Comparison of ENCODE assay signal across 35 mouse cellular contexts in genomic region chr7:140717155-140718055, GRCm38 (mm10). TPM values are rescaled to one million over a fixed set of nuclear protein-coding genes. Genes with fewer than 3 reads are reported as not detected.
A peak's percentile ranks its signal among the peaks of the same experiment; 100 is the strongest.
DNase-seq lines count a peak whose midpoint lies in the region; ATAC-seq and TF ChIP-seq lines count a peak whose summit lies in the region.
"Had no signal": no experiment of that assay in that cellular context is flagged by ENCODE, and none has a peak within 500 bp of the region (broad histone marks: within the 10 kb centered on the region; RNA-seq: fewer than 3 reads in every experiment).

No protein-coding gene starts in this region.

- 75% methylated on average over 7 of the region's 7 CpGs for WGBS in kidney, adult 2 months
- 78% methylated on average over 7 of the region's 7 CpGs for WGBS in kidney, embryonic 16.5 days
- WGBS in liver, postnatal 0 days (ENCODE audit: insufficient replicate concordance): 63% methylated on average over 7 of the region's 7 CpGs
- WGBS in liver, embryonic 11.5 days: 69% methylated on average over 7 of the region's 7 CpGs
- 86% methylated on average over 7 of the region's 7 CpGs for WGBS in thymus, adult 2 months

- H3K36me3 ChIP-seq in kidney, adult 2 months (ENCODE audit: control insufficient read depth, insufficient read depth, low read length): no peaks in the 10 kb centered on the region
- H3K36me3 ChIP-seq in kidney, embryonic 16.5 days (ENCODE audit: insufficient read depth, low read length): no peaks in the 10 kb centered on the region
- H3K36me3 ChIP-seq in liver, postnatal 0 days (replicated peaks; ENCODE audit: insufficient read depth, low read length): no peaks in the 10 kb centered on the region
- no peaks in the 10 kb centered on the region for H3K36me3 ChIP-seq in liver, embryonic 11.5 days (ENCODE audit: control insufficient read depth, insufficient read depth, low read length)
- no peaks in the 10 kb centered on the region for H3K36me3 ChIP-seq in thymus, adult 2 months (ENCODE audit: control insufficient read depth, insufficient read depth, low read length)
- H3K36me3 ChIP-seq: embryonic facial prominence, embryonic 10.5 days; forebrain, embryonic 10.5 days; heart, embryonic 12.5 days; hindbrain, embryonic 12.5 days; midbrain, embryonic 10.5 days; neural tube, embryonic 13.5 days had no signal

- H3K27me3 ChIP-seq in kidney, adult 2 months (replicated peaks; ENCODE audit: control insufficient read depth, insufficient read depth, low read length): no peaks in the 10 kb centered on the region; the same call in 1 of the 2 replicates
- H3K27me3 ChIP-seq in kidney, embryonic 16.5 days (ENCODE audit: insufficient read depth, low read length): no peaks in the 10 kb centered on the region
- H3K27me3 ChIP-seq in liver, postnatal 0 days (ENCODE audit: insufficient read depth, low read length): no peaks in the 10 kb centered on the region
- no peaks in the 10 kb centered on the region for H3K27me3 ChIP-seq in liver, embryonic 11.5 days (replicated peaks; ENCODE audit: control insufficient read depth, insufficient read depth, low read length)
- H3K27me3 ChIP-seq in thymus, adult 2 months (ENCODE audit: control insufficient read depth, insufficient read depth, low read length): no peaks in the 10 kb centered on the region
- H3K27me3 ChIP-seq: heart, embryonic 12.5 days; hindbrain, embryonic 12.5 days; neural tube, embryonic 13.5 days had no signal

- no peaks in the 10 kb centered on the region for H3K4me1 ChIP-seq in kidney, adult 2 months (ENCODE audit: control insufficient read depth, insufficient read depth, low read length)
- H3K4me1 ChIP-seq in kidney, embryonic 16.5 days (ENCODE audit: insufficient read depth, low read length): no peaks in the 10 kb centered on the region
- H3K4me1 ChIP-seq in liver, postnatal 0 days (ENCODE audit: insufficient read depth): peaks cover 14% of the 10 kb centered on the region
- H3K4me1 ChIP-seq in liver, embryonic 11.5 days (replicated peaks; ENCODE audit: control insufficient read depth, insufficient read depth, low read length): no peaks in the 10 kb centered on the region
- no peaks in the 10 kb centered on the region for H3K4me1 ChIP-seq in thymus, adult 2 months (replicated peaks; ENCODE audit: control insufficient read depth, insufficient read depth, low read length)
- H3K4me1 ChIP-seq: embryonic facial prominence, embryonic 10.5 days; forebrain, embryonic 10.5 days; heart, embryonic 12.5 days; hindbrain, embryonic 12.5 days; midbrain, embryonic 10.5 days; neural tube, embryonic 13.5 days had no signal

- intact Hi-C loops in heart, postnatal 10 days (cut with DNase I): no loop called here

- no peak overlapping the region for H3K4me3 ChIP-seq in kidney, adult 2 months (ENCODE audit: insufficient read depth, low read depth, low read length)
- H3K4me3 ChIP-seq in kidney, embryonic 16.5 days (ENCODE audit: low read length): no peak overlapping the region
- no peak overlapping the region for H3K4me3 ChIP-seq in liver, postnatal 0 days (ENCODE audit: low read depth, low read length)
- H3K4me3 ChIP-seq in liver, embryonic 11.5 days (ENCODE audit: low read depth, low read length): no peak overlapping the region
- no peak overlapping the region for H3K4me3 ChIP-seq in thymus, adult 2 months (ENCODE audit: control insufficient read depth, insufficient read depth, low read length)
- H3K4me3 ChIP-seq: embryonic facial prominence, embryonic 10.5 days; forebrain, embryonic 10.5 days; gastrocnemius, adult 2 months; heart, embryonic 12.5 days; hindbrain, embryonic 12.5 days; midbrain, embryonic 10.5 days; myocyte; neural tube, embryonic 13.5 days had no signal

- no peak overlapping the region for H3K4me2 ChIP-seq in kidney, embryonic 16.5 days (replicated peaks; ENCODE audit: low read depth, low read length)
- H3K4me2 ChIP-seq in liver, postnatal 0 days (ENCODE audit: low read depth, low read length): no peak overlapping the region
- H3K4me2 ChIP-seq in liver, embryonic 11.5 days: no peak overlapping the region
- H3K4me2 ChIP-seq: heart, embryonic 12.5 days; hindbrain, embryonic 12.5 days; neural tube, embryonic 13.5 days had no signal

- no peak for TF ChIP-seq POLR2A in kidney, adult 2 months (IDR thresholded peaks at IDR 0.05; ENCODE audit: low read depth, low read length)
- TF ChIP-seq POLR2A in thymus, adult 2 months (IDR thresholded peaks at IDR 0.05; ENCODE audit: control insufficient read depth, extremely low read depth, insufficient read depth, low read length, poor library complexity): no peak

- H3K27ac ChIP-seq in kidney, adult 2 months (ENCODE audit: insufficient read depth, low read depth, low read length): no peak overlapping the region
- no peak overlapping the region for H3K27ac ChIP-seq in kidney, embryonic 16.5 days (ENCODE audit: low read length)
- H3K27ac ChIP-seq in liver, postnatal 0 days (ENCODE audit: low read depth): peak overlapping the region; percentile 62
- H3K27ac ChIP-seq in liver, embryonic 11.5 days (ENCODE audit: low read depth, low read length): no peak overlapping the region
- H3K27ac ChIP-seq in thymus, adult 2 months (ENCODE audit: control insufficient read depth, insufficient read depth, low read length): no peak overlapping the region
- H3K27ac ChIP-seq: embryonic facial prominence, embryonic 10.5 days; forebrain, embryonic 10.5 days; gastrocnemius, adult 2 months; hindbrain, embryonic 12.5 days; kidney, postnatal 0 days; midbrain, embryonic 10.5 days; neural tube, embryonic 13.5 days had no signal

- ATAC-seq in kidney, embryonic 16.5 days (ENCODE audit: low FRiP score, low TSS enrichment): no peak
- ATAC-seq in liver, postnatal 0 days: peak; percentile 62
- ATAC-seq in liver, embryonic 11.5 days (replicated peaks; ENCODE audit: low FRiP score): no peak
- ATAC-seq: forebrain, embryonic 16.5 days; intestine, postnatal 0 days; midbrain, embryonic 16.5 days had no signal

- no peak for TF ChIP-seq CTCF in kidney, adult 2 months (conservative IDR thresholded peaks at IDR 0.05; ENCODE audit: insufficient read depth, insufficient read length, low read depth, low read length)
- no peak for TF ChIP-seq CTCF in liver, postnatal 0 days (IDR thresholded peaks at IDR 0.05; ENCODE audit: low read depth)
- TF ChIP-seq CTCF in thymus, adult 2 months (IDR thresholded peaks at IDR 0.05; ENCODE audit: borderline replicate concordance, control insufficient read depth, extremely low read depth, insufficient read depth, low read length, poor library complexity): no peak

- peak; percentile 57 for TF ChIP-seq EP300 in liver, postnatal 0 days (IDR thresholded peaks at IDR 0.05; ENCODE audit: low read depth)

- H3K9me3 ChIP-seq in kidney, embryonic 16.5 days (ENCODE audit: low read length): no peaks in the 10 kb centered on the region
- no peaks in the 10 kb centered on the region for H3K9me3 ChIP-seq in liver, postnatal 0 days (ENCODE audit: low read length)
- H3K9me3 ChIP-seq in liver, embryonic 11.5 days (ENCODE audit: control insufficient read depth, low read length): no peaks in the 10 kb centered on the region
- H3K9me3 ChIP-seq: embryonic facial prominence, embryonic 10.5 days; forebrain, embryonic 10.5 days; heart, embryonic 12.5 days; hindbrain, embryonic 12.5 days; midbrain, embryonic 10.5 days; neural tube, embryonic 13.5 days had no signal

- H3K9ac ChIP-seq in kidney, embryonic 16.5 days (replicated peaks; ENCODE audit: low read length): no peak overlapping the region
- no peak overlapping the region for H3K9ac ChIP-seq in liver, postnatal 0 days (replicated peaks)
- no peak overlapping the region for H3K9ac ChIP-seq in liver, embryonic 11.5 days (ENCODE audit: low read depth, low read length)
- H3K9ac ChIP-seq: heart, embryonic 12.5 days; hindbrain, embryonic 12.5 days; neural tube, embryonic 13.5 days had no signal

- DNase-seq in kidney, adult 2 months: peak; percentile 27
- peak; percentile 31 for DNase-seq in liver, postnatal 0 days
- no peak for DNase-seq in liver, embryonic 11.5 days (ENCODE audit: low spot score)
- peak; percentile 60 for DNase-seq in adrenal gland, postnatal 14 days
- DNase-seq in brain, adult 2 months (ENCODE audit: low read depth, low spot score): peak; percentile 54
- DNase-seq in heart, postnatal 10 days: no peak
- DNase-seq in thymus, adult 2 months: no peak
- DNase-seq: cerebellum, postnatal 10 days; gastrocnemius, adult 2 months; lung, postnatal 10 days; thymus, postnatal 25 days had no signal

RNA-seq across cellular contexts. Expression of gene Olfr541, which starts 20.3 kb away (rescaled TPM):
- not detected in 2 replicates for polyA plus RNA-seq in kidney, adult 2 months (2012; rRNA removed)
- polyA plus RNA-seq in kidney, embryonic 16.5 days (2015; fragmentation: Nextera tagmentation; extraction: Ambion mirVana): not detected in 2 replicates
- polyA plus RNA-seq in liver, postnatal 0 days (2015; fragmentation: Nextera tagmentation; extraction: Ambion mirVana): not detected in 2 replicates
- not detected in 2 replicates for polyA plus RNA-seq in liver, embryonic 11.5 days (2014; fragmentation: Nextera tagmentation; extraction: Ambion mirVana)
- not detected in 2 replicates for total RNA-seq in adrenal gland, postnatal 14 days (2021)
- total RNA-seq in heart, postnatal 10 days (2021): not detected
- not detected in 2 replicates for polyA plus RNA-seq in thymus, adult 2 months (2012; rRNA removed)
- total RNA-seq: gastrocnemius, adult 2 months; granulocyte monocyte progenitor cell, adult 5-6 weeks; heart, postnatal 25 days; layer of hippocampus, postnatal 10 days; left cerebral cortex, postnatal 14 days; MEL had no signal
- polyA plus RNA-seq: brain, embryonic 14.5 days; C2C12; cortical plate, adult 2 months; embryonic facial prominence, embryonic 10.5 days; forebrain, embryonic 10.5 days; forebrain, embryonic 16.5 days; heart, embryonic 12.5 days; hindbrain, embryonic 12.5 days; intestine, postnatal 0 days; kidney, postnatal 0 days; limb, embryonic 14.5 days; liver, embryonic 16.5 days; midbrain, embryonic 10.5 days; midbrain, embryonic 16.5 days; myocyte; neural tube, embryonic 13.5 days; spleen, adult 2 months; testis, adult 2 months had no signal

RNA-seq across cellular contexts. Expression of gene Olfr45, which starts 35.7 kb away (rescaled TPM):
- not detected in 2 replicates for polyA plus RNA-seq in kidney, adult 2 months (2012; rRNA removed)
- not detected in 2 replicates for polyA plus RNA-seq in kidney, embryonic 16.5 days (2015; fragmentation: Nextera tagmentation; extraction: Ambion mirVana)
- polyA plus RNA-seq in liver, postnatal 0 days (2015; fragmentation: Nextera tagmentation; extraction: Ambion mirVana): not detected in 2 replicates
- polyA plus RNA-seq in liver, embryonic 11.5 days (2014; fragmentation: Nextera tagmentation; extraction: Ambion mirVana): not detected in 2 replicates
- total RNA-seq in adrenal gland, postnatal 14 days (2021): not detected in 2 replicates
- not detected for total RNA-seq in heart, postnatal 10 days (2021)
- polyA plus RNA-seq in thymus, adult 2 months (2012; rRNA removed): not detected in 2 replicates
- total RNA-seq: gastrocnemius, adult 2 months; granulocyte monocyte progenitor cell, adult 5-6 weeks; heart, postnatal 25 days; left cerebral cortex, postnatal 14 days; MEL had no signal
- polyA plus RNA-seq: brain, embryonic 14.5 days; C2C12; cortical plate, adult 2 months; embryonic facial prominence, embryonic 10.5 days; forebrain, embryonic 10.5 days; forebrain, embryonic 16.5 days; heart, embryonic 12.5 days; hindbrain, embryonic 12.5 days; intestine, postnatal 0 days; kidney, postnatal 0 days; liver, embryonic 16.5 days; midbrain, embryonic 10.5 days; midbrain, embryonic 16.5 days; myocyte; neural tube, embryonic 13.5 days; spleen, adult 2 months; testis, adult 2 months had no signal

RNA-seq across cellular contexts. Expression of gene Cyp2e1, which starts 46.1 kb away (rescaled TPM):
- 78.0 and 92.8 TPM in 2 replicates for polyA plus RNA-seq in kidney, adult 2 months (2012; rRNA removed)
- 1.4 and 1.8 TPM in 2 replicates for polyA plus RNA-seq in kidney, embryonic 16.5 days (2015; fragmentation: Nextera tagmentation; extraction: Ambion mirVana)
- polyA plus RNA-seq in liver, postnatal 0 days (2015; fragmentation: Nextera tagmentation; extraction: Ambion mirVana): 556 and 629 TPM in 2 replicates
- polyA plus RNA-seq in liver, embryonic 11.5 days (2014; fragmentation: Nextera tagmentation; extraction: Ambion mirVana): not detected in 2 replicates
- total RNA-seq in adrenal gland, postnatal 14 days (2021): 83.0 and 573 TPM in 2 replicates
- total RNA-seq in heart, postnatal 10 days (2021): under 1 TPM; 0.24 to 0.47 TPM
- polyA plus RNA-seq in thymus, adult 2 months (2012; rRNA removed): 11.2 and 12.2 TPM in 2 replicates
- total RNA-seq: granulocyte monocyte progenitor cell, adult 5-6 weeks; layer of hippocampus, postnatal 10 days; left cerebral cortex, postnatal 14 days; MEL had no signal
- polyA plus RNA-seq: brain, embryonic 14.5 days; C2C12; embryonic facial prominence, embryonic 10.5 days; forebrain, embryonic 10.5 days; forebrain, embryonic 16.5 days; heart, embryonic 12.5 days; hindbrain, embryonic 12.5 days; intestine, postnatal 0 days; midbrain, embryonic 10.5 days; midbrain, embryonic 16.5 days; myocyte; neural tube, embryonic 13.5 days had no signal

RNA-seq across cellular contexts. Expression of gene Olfr539, which starts 57.7 kb away (rescaled TPM):
- polyA plus RNA-seq in kidney, adult 2 months (2012; rRNA removed): not detected in 2 replicates
- not detected in 2 replicates for polyA plus RNA-seq in kidney, embryonic 16.5 days (2015; fragmentation: Nextera tagmentation; extraction: Ambion mirVana)
- not detected in 2 replicates for polyA plus RNA-seq in liver, postnatal 0 days (2015; fragmentation: Nextera tagmentation; extraction: Ambion mirVana)
- not detected in 2 replicates for polyA plus RNA-seq in liver, embryonic 11.5 days (2014; fragmentation: Nextera tagmentation; extraction: Ambion mirVana)
- total RNA-seq in adrenal gland, postnatal 14 days (2021): not detected in 2 replicates
- not detected for total RNA-seq in heart, postnatal 10 days (2021)
- polyA plus RNA-seq in thymus, adult 2 months (2012; rRNA removed): not detected in 2 replicates
- total RNA-seq: gastrocnemius, adult 2 months; granulocyte monocyte progenitor cell, adult 5-6 weeks; heart, postnatal 25 days; MEL had no signal
- polyA plus RNA-seq: C2C12; embryonic facial prominence, embryonic 10.5 days; forebrain, embryonic 10.5 days; forebrain, embryonic 16.5 days; heart, embryonic 12.5 days; hindbrain, embryonic 12.5 days; intestine, postnatal 0 days; kidney, postnatal 0 days; liver, embryonic 16.5 days; midbrain, embryonic 10.5 days; myocyte; spleen, adult 2 months had no signal

Comparison
In these comparisons a context has a peak if more than half of its experiments do, and no peak if none do; other contexts are left out.
1. DNase-seq: peak in kidney, adult 2 months (single experiment), liver, postnatal 0 days (single experiment), adrenal gland, postnatal 14 days (single experiment) and brain, adult 2 months (single experiment); none in liver, embryonic 11.5 days (single experiment), heart, postnatal 10 days (0 of 2) and thymus, adult 2 months (single experiment).